Mouse (Mus musculus) embryonic fibroblast, embryonic 13.5 days (primary cell): ENCODE results near the gene Snai1.

Source experiments
- CTCF ChIP-seq: IDR thresholded peaks from 2 replicates; pipeline ENCODE4 v1.5.1; 2011; ENCODE audit warnings: mild to moderate bottlenecking, control low read depth, low read length, moderate library complexity, borderline replicate concordance; ENCODE audit not compliant: insufficient read depth
- POLR2A ChIP-seq: IDR thresholded peaks from 2 replicates; pipeline ENCODE4 v1.6.1; 2011; ENCODE audit warnings: low read depth, mild to moderate bottlenecking, control low read depth, low read length, moderate library complexity

DNA sequence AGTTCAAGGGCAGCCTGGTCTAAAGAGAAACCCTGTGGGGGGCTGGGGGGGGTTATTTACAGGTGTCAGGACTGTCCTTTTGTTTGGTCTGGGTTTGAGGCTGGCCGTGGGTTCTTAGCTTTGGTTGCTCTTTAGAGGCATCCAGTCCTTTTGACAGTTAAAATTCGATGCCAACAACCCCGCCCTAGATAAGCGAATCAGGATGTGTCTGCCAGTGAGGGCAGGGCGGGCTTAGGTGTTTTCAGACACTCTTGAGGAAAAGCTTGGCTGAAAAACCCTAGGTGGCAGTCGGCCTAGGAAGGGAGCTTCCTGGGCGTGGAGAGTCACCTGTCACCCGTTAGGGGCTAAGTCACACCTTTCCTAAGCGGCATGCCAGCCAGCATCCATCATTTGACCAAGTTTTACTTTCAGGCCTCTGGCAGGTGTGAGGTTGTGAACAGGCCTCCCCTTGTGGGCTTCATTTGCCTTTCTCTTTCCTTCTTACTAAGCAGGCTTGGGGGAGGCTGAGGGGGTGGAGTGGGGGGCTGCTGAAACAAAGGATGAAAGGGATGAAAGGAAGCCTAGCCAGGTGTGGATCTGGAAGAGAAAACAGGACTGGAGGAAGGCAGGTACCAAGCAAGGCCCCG is 1.6 kb upstream of the Snai1 start:
- TF ChIP-seq POLR2A (no peak), CTCF (no peak)
